Mouse (Mus musculus) myocyte (in vitro differentiated cells): Measurements from ENCODE around the gene Guca2b.

Experiments
- CEBPB ChIP-seq: IDR thresholded peaks from 2 replicates; pipeline ENCODE4 v1.6.1; 2011; ENCODE audit warnings: mild to moderate bottlenecking, moderate library complexity; ENCODE audit not compliant: poor library complexity, insufficient read depth, severe bottlenecking
- MAX ChIP-seq: IDR thresholded peaks from one replicate; pipeline ENCODE4 v1.6.1; 2011; ENCODE audit warnings: low read depth, mild to moderate bottlenecking, control low read depth
- MYOD1 ChIP-seq, 3 experiments: IDR thresholded peaks; one replicate each; pipeline ENCODE4 v1.6.1; 2011; ENCODE audit warnings: control low read depth in 2 of 3, low read depth in 2 of 3, mild to moderate bottlenecking in 2 of 3, moderate library complexity in 1 of 3; ENCODE audit not compliant: insufficient read length in 2 of 3, control insufficient read depth in 1 of 3
- MYOG ChIP-seq, 3 experiments: IDR thresholded peaks; one replicate each; pipeline ENCODE4 v1.6.1; 2011; ENCODE audit warnings: control low read depth in 2 of 3, low read depth in 2 of 3, mild to moderate bottlenecking in 2 of 3; ENCODE audit not compliant: insufficient read length in 2 of 3, control insufficient read depth in 1 of 3, insufficient read depth in 1 of 3
- POLR2A ChIP-seq: IDR thresholded peaks from one replicate; pipeline ENCODE4 v1.6.1; 2011; ENCODE audit warnings: low read depth, mild to moderate bottlenecking, control low read depth, moderate library complexity; ENCODE audit not compliant: insufficient read length
- POLR2AphosphoS2 ChIP-seq: IDR thresholded peaks from one replicate; pipeline ENCODE4 v1.6.1; 2011; ENCODE audit warnings: low read depth, control low read depth; ENCODE audit not compliant: insufficient read length
- TCF12 ChIP-seq: IDR thresholded peaks from one replicate; pipeline ENCODE4 v1.6.1; 2011; ENCODE audit warnings: mild to moderate bottlenecking, control low read depth; ENCODE audit not compliant: poor library complexity, insufficient read depth, severe bottlenecking
- USF1 ChIP-seq: IDR thresholded peaks from one replicate; pipeline ENCODE4 v1.6.1; 2011; ENCODE audit warnings: low read depth, mild to moderate bottlenecking, control low read depth, moderate library complexity

- TF ChIP-seq USF1 (no peak), POLR2A (no peak), POLR2AphosphoS2 (no peak), MYOD1 (IDR thresholded peaks at IDR 0.05; ENCODE audit: control insufficient read depth in 1 of 3, insufficient read length in 2 of 3, low read depth in 2 of 3) (no peak), TCF12 (no peak), MYOG (IDR thresholded peaks at IDR 0.05; ENCODE audit: control insufficient read depth in 1 of 3, insufficient read depth in 1 of 3, insufficient read length in 2 of 3, low read depth in 2 of 3) (no peak), MAX (no peak), CEBPB (no peak)
Measured at GRCm38 (mm10) chr4:119627317-119627716, 31.4 kb downstream of the Guca2b start.
